Mouse (Mus musculus) large intestine, adult 2 months (tissue): ENCODE measurements around the gene Hspa2. TPM values are rescaled to one million over a fixed set of nuclear protein-coding genes. Genes with fewer than 3 reads are reported as not detected.
"Not testable (repeated sequence)": the region's sequence is repeated elsewhere in the genome, so short reads cannot be mapped to it uniquely, and the experiment has no call there.

ENCODE experiments used
- DNase-seq: peaks from one replicate; pipeline ENCODE4 v3.0.0-alpha.2; 2012; ENCODE audit warnings: low read depth, low spot score
- WGBS: fragments of 180-500 bp; shearing (Covaris S2); methylation state at CpG from one replicate; pipeline ENCODE4 v1.1.7; 2018; 5-methylcytosine and 5-hydroxymethylcytosine counted together
- polyA plus RNA-seq: library from polyadenylated mRNA; depleted of rRNA; stranded (reverse); fragments of >200 nt; gene quantifications from 2 replicates; pipeline ENCODE4 v1.2.3, GENCODE M21; 2012; rRNA removed

Hspa2 gene
- polyA plus RNA-seq, 1 experiment: 12.9 TPM

DNA sequence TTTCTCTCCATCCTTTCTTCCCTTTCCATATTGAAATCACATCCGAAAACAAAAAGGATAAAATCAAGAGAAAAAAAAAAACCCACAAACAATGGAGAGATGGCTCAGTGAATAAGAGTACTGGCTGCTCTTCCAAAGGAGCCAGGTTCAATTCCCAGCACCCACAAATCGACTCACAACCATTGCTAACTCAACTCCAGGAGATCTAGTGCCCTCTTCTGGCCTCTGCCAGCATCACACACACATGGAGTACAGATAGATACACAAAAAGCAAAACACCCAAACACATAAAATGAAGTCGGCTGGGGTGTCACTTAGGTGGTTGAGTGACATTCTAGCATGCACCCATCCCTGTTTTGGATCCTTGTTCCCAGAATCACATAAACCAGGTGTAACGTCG, 14.4 kb downstream of the Hspa2 start:
- WGBS: 97% methylated on average over 5 of the region's 5 CpGs
- no peak for DNase-seq

DNA sequence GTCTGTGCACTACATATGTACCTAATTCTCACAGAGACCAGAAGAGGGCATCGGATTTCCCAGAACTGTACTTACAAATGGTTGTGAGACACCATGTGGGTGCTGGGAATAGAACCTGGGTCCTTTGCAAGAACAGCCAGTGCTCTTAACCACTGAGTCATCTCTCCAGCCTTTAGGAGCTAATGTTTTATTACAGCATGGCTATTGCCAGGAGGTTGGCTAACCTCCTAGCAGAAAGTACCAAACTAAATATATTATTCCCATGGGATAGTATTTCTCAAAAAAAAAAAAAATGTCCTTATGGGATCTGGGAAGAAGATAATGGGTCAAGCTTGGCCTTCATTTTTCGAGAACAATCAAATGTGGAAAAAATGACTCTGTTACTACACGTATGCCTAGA, 21.3 kb downstream of the Hspa2 start:
- no peak for DNase-seq
- WGBS: 93% methylated on average over 3 of the region's 3 CpGs

DNA sequence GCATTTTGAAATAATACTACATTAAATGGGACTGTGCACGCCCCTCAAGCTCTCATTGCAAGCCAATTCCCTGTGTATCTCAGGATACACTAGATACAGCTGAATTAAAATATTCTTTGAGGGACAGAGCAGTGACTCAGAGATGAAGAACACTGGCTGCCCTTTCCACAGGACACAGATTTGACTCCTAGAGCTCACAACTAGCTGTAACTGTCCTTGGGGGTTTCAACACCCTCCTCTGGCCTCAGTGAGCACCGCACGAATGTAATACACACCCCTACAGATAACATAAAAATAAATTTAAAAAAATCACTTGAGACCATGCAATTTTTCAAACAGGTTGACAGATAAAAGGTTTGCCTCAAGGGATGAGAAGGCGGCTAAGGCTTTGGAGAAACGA, 23.6 kb downstream of the Hspa2 start:
- WGBS: 63% methylated on average over 5 of the region's 5 CpGs
- DNase-seq: no peak

DNA sequence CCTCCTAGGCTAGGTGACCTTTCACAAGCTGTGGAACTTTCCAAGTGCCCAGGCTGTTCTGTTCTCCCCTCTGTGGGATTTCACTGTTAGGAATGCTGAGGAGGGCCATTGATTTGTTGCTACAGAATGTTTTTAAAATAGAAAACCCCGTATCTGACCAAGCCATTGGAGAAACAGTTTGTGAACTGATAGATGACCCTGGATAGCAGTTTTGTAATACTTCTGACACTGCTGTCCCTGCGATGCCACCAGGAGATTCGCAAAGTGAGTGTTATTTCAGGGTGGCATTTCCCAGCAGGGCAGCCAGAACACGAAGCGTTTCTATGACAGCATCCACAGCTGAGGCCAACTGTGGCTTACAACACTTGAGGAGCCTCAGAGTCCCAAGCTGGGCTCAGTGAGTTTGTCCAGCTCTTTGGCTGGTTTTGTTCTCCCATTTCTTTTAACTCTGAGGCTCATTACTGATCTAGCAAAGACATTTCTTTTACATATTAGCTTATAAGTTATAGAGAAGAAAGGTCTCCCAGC, 27.0 kb downstream of the Hspa2 start:
- DNase-seq: no peak
- WGBS: 55% methylated on average over 5 of the region's 5 CpGs

DNA sequence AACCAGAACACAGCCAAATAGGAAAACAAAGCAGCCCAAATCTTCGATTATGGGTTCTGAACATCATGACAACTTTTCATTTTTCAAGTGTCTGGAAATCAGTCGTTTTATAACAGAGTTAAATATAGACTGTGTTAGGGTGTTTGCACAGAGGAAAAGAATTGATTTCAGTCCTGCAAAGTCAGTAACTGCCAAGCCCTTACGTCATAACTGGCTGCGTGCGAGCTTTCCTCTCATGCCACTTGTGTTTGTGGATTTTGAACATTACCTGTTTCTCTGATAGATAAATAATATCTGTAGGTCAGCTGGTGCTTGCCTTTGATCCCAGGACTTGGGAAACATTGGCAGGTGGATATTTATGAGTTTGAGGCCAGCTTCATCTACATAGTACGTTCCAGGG, 27.5 kb downstream of the Hspa2 start:
- 42% methylated on average over 6 of the region's 6 CpGs for WGBS
- DNase-seq: no peak

DNA sequence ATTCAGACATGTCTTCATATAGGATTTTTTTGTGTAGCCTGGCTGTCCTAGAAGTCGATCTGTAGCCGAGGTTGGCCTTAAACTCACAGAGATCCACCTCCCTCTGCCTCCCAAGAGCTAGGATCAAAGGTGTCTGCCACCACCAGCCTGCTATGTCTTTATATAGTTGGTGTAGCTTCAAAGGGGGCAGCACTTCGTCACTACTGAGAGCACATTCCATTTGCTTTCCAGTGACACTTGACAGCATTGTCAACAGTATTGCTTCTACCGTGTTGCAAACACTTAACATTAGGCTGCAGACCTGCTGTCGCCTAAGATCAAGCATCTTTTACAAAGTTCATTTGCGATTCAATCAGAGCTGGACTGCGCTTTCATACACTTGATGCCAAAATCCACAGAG, 30.1 kb downstream of the Hspa2 start:
- WGBS: 52% methylated on average over 7 of the region's 7 CpGs
- DNase-seq: no peak

DNA sequence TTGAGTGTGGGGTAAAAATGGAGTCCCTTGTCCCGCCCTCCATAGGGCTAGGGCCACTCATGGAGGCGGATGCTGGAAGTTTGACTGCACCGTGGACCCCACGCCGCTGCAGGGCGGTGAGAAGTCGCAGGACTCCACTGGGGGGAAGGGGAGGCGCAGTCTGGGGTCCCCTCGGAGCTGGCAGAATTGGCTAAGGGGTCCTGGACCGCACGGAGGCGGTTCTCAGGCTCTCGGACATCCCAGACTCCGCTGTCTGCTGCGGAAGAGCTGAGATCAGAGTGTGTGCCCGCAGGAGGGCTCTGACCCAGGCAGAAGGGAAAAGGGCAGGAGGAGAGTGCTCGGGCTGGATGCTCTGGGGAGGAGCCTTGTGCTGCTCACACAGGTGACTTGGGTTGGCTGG, 31.1 kb downstream of the Hspa2 start:
- DNase-seq: no peak
- 8% methylated on average over 17 of the region's 17 CpGs for WGBS

DNA sequence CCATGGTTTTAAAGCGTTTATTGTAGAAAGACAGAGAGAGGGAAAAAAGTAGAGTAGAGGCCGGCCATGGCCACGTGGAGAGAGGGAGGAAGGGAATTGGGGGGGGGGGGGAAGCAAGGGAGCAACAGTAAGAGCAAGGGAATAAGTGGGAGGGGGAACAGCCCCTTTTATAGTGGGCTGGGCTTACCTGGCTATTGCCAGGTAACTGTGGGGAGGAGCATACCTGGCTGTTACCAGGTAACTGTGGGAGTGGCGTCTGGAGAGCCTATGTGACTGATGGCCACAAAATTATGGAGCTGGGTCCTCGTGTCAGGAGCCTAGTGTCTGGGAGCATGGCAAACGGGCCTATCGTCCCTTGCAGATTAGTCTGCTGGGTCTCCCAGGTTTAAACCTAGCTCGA, 31.6 kb downstream of the Hspa2 start:
- DNase-seq: no peak
- 23% methylated on average over 8 of the region's 8 CpGs for WGBS

DNA sequence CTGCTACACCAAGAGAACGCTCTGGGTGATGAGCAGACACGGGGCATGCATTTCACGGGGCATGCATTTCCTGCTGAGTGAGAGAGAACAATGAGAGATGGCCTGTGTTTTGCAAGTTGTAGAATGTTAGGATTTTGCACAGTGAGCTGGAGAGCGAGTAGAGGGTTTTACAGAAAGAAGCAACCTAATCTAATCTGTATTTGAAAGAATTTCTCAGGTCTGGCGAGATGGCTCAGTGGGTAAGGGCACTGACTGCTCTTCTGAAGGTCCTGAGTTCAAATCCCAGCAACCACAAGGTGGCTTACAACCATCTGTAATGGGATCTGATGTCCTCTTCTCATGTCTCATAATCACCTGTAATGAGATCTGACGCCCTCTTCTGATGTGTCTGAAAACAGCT, 39.5 kb downstream of the Hspa2 start:
- WGBS: 79% methylated on average over 6 of the region's 6 CpGs
- not testable (repeated sequence) for DNase-seq

DNA sequence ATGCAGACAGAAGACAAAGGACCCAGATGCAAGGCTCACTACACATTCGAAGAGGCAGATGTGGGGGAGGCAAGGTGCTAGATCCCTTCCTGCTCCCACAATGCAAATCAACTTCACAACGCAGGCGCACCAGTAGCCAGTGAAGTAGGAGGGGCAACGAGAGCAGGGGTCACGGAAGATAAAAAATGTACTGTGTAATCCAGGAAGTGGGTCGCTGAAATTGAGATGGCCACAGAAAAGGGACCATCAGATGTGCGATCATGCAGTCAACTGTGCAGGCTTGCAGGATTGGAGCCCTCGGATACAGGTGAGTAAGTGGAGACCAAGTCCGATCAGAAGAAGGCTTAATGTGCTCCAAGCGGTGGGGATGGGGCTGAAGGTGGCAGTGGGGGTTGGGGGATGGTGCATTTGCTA, 40.4 kb downstream of the Hspa2 start:
- DNase-seq: no peak
- 57% methylated on average over 10 of the region's 10 CpGs for WGBS

DNA sequence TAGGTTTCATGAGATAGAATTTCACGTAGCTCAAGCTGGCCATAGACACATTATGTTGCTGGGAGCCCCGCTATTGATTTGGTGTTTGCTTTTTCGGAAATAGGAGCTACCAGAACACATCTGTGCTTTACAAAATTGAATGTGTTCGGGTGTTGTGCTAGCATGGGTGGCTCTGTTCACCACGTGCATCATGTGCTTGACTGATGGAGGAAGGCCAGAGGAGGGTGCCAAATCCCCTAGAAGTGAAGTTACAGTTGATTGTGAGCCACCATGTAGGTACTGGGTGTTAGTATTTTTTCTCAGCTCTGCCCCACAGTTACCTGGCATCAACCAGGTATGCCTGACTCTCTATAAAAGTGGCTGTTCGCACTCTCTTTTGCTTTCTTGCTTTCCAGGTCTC, 40.9 kb downstream of the Hspa2 start:
- DNase-seq: no peak
- 79% methylated on average over 6 of the region's 6 CpGs for WGBS

DNA sequence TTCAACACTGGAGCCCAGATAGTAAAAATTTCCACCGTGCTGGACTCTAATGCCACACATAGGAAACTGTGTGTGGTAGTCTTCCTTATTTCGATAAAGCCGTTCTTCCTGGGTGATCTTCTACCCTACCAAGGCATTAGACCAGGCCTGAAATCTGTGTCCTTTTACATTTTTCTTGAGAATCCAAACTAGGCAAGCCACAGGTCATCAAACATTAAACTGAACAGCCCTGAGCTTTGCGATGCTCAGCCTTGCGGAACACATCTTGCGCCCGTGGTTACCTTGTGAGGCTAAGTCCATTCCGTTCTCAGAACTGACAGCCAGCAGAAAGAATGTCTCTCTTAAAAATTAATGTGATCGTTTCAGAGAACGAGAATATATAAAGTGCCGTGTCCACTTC, 42.2 kb downstream of the Hspa2 start:
- 58% methylated on average over 11 of the region's 11 CpGs for WGBS
- no peak for DNase-seq

DNA sequence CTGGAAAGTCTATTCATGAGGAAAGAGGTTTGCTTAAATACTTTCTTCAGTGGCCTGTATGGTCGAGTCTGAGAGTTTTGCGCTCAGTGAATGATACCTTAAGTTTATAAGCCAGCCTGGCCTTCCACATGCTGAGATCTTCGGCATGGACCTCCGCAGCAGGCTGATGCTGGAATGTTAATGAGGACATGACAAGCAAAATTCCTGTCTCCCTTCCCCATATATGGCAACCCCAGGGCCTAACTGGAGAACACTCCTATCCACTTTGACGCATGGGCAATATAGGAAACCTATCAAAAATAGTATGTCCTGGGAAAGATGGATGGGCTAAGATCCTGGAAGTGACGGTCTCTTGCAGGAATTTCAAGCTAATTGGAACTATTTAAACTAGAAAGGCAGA, 44.2 kb downstream of the Hspa2 start:
- no peak for DNase-seq
- 65% methylated on average over 6 of the region's 6 CpGs for WGBS

DNA sequence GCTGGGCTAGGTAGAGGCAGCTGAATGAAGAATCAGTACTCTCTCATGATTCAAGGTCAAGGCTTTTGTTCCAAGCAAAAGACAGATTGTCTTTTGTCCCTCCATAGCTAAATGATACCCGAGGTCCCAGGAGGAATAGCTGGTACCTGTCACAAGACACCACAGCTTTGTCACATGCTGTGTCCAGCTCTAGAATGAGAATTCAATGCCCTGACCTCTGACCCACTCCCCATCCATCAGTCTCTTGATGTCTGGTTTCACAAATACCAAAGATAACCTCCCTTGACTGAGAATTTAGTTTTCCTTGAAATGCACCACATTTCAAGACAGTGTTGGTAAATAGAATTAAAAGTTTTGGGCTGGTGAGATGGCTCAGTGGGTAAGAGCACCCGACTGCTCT, 48.2 kb downstream of the Hspa2 start:
- DNase-seq: no peak
- WGBS: 45% methylated on average over 2 of the region's 2 CpGs

Other genes with a start within 250 kb of the Hspa2 start
- 0.02 and 0.04 TPM in 2 replicates for gene Esr2, start 226.9 kb upstream of the Hspa2 start, polyA plus RNA-seq
- gene Tex21, start 157.4 kb upstream of the Hspa2 start, polyA plus RNA-seq: not detected in 2 replicates
- gene Mthfd1, start 148.9 kb upstream of the Hspa2 start, polyA plus RNA-seq: 23.4 and 31.5 TPM in 2 replicates
- 0.06 and 0.08 TPM in 2 replicates for gene Akap5, start 79.3 kb upstream of the Hspa2 start, polyA plus RNA-seq
- 3.7 and 4.6 TPM in 2 replicates for gene Zbtb25, start 34.6 kb upstream of the Hspa2 start, polyA plus RNA-seq
- 0.83 and 1.5 TPM in 2 replicates for gene Zbtb1, start 33.9 kb upstream of the Hspa2 start, polyA plus RNA-seq
- gene Ppp1r36, start 13.4 kb downstream of the Hspa2 start, polyA plus RNA-seq: not detected in 2 replicates
- gene Plekhg3, start 126.7 kb downstream of the Hspa2 start, polyA plus RNA-seq: 13.3 and 19.7 TPM in 2 replicates